Mouse (Mus musculus) cerebellum, adult 9-10 months (tissue): ENCODE measurements at regions not wholly inside any gene's neighbourhood (a gene's known extent, or its start where the extent isn't known, plus 50 kb on each side); places are given as distances from the start of the nearest gene placed in this dataset.
"Not testable (repeated sequence)": the region's sequence is repeated elsewhere in the genome, so short reads cannot be mapped to it uniquely, and the experiment has no call there.

ENCODE experiments used
- DNase-seq: peaks from one replicate; pipeline ENCODE4 v3.0.0; 2022

DNA sequence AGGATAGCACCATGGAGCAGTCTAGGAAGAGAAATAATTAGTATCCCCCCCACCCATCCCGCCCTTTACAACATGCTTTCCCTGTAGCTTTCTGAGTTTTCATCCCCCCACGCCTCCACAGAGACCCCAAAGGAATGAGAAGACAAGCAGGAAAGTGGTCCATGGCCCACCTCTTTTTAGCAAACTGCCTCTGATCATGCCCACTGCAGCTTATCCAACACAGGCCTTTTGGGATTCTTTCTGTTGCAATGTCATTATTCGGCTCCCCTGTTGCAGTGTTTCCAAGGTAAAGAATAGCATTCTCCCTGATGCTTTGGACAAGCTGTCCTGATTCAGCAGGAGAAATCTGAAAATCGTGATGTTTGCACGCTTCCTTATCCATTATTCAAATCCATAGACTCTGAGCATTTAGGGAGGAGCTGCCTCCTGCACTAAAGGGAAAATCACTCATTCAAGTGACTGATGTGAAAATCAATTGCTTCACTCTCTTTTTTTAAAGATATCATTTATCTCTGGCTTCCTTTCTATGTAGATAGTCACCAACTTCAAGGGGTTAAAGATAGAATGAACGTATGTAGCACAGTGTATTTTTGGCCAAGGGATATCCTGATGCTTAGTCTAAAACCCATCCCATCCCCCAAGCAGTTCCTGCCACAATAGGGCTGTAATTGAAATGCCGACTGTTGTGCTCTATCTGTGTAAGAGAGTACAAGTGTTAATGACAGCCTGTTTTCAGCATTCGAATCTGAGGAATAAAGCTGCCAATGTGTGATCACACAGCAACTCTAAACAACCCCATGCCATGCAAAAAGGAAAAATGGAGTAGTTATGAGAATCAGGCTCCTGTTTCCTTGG lies 743.1 kb downstream of the Kcna4 start:
- DNase-seq: no peak

DNA sequence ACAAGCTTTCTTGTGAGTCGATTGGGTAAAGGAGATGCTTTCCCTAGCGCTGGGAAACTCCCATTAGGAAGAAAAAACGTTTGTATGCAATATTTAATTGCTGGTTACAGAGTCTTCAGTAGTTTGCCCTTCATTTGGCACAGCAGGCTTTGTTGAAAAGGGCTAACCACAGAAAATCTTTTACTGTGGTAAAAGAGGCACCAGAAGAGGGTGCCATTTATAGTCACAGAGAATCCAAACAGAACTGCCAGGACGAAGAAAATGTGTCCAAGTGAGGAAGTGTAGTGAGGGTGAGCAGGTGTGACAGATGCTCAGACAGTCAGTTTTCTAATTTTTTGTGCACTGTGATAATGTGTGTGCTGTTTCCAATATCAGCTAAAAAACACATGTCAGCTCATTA lies 744.4 kb downstream of the Kcna4 start:
- DNase-seq: no peak

DNA sequence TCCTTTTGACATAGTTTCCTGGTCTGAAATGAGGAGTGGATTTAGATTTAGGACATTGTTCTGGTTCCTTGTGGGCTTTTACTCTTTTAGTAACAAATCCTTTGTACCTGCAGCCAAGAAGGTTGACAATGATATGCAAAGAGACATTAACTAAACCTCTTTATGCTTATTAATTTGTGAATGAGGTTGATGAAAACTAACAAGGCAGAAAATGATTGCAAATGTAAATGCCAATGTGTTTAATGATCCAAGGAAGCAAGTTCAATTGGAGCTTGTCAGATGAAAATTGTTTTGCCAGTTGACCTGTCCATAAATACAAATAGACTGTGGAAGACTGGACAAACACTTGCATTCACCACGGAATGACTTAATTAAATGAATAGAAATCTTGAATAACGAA lies 751.6 kb downstream of the Kcna4 start:
- no peak for DNase-seq

DNA sequence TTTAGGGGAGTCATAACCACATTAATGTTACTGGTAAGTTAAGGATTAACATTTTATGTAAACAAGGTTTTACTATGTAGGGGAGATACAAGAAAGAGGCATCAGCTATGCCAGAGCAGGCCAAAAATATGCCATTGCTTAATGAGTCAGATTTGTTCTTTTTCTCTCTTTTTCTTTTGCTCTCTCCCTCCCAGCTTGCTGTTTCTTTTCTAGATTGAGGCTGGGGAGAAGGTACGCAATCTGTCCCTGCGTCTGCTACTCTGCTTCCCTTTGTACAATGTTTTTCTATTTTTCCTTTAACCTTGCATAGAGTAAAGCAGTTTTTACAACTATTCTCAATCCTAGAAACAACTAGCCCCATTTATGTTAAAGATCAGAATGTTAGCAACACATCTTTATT lies 754.4 kb downstream of the Kcna4 start:
- no peak for DNase-seq

DNA sequence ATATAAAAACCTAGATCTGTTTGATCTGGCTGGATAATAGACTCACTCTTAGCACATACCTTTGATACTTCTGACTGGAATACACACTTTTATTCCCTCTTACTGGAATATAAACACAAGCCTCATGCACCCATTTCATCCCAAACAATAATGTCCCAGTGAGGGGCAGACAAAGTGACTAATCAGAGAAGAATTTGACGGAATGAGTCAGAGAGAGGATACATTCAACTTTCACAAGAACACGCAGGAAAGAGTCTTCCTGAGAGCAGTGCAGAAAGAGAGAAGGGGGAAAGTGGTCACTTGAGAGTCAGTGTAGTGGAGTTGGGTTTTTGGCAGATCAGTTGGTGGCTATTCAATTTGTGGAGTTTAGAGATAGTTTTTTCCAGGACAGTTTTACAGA lies 755.6 kb downstream of the Kcna4 start:
- no peak for DNase-seq

DNA sequence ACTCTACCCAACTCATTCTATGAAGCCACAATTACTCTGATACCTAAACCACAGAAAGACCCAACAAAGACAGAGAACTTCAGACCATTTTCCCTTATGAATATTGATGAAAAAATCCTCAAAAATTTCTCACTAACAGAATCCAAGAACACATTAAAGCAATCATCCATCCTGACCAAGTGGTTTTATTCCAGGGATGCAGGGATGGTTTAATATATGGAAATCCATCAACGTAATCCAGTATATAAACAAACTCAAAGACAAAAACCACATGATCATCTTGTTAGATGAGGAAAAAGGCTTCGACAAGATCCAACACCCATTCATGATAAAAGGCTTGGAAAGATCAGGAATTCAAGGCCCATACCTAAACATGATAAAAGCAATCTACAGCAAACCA lies 772.3 kb downstream of the Kcna4 start:
- DNase-seq: not testable (repeated sequence)

DNA sequence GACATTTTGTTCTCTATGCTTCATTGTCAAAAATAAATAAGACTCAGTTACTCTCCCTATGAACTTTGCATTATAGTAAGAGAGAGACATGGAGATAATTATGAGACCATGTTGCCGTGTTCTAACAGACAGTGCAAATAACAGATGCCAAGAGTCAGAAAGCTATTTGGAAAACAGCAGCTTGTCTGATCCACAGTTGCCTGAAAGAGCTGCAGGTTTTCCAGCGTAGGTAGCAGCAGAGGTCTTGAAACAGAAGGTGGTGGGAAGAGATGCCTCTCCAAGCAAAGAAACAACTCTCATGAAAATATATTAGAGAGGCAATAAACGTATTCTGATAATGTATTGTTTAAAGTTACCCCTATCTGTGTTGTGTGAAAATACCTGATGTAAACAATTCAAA lies 793.5 kb downstream of the Kcna4 start:
- DNase-seq: no peak

DNA sequence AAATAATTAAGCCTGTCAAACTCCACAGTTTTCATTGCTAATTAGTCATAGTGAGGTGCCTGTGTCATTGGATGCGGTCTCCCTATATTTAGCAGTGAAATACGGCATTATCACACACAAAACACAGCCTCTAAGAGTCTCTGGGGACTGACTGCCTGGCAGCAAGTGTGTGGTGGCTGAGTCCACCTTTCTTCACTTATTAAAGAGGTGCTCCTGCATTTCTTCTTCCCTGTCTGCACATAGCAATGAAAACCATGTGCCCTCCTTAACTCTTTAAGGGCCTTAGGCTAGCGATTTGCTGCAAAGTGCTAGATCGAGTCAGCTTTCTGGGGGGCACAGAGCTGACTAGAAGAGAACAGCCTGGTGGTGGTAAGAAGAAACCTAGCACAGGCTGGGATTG lies 799.8 kb downstream of the Kcna4 start:
- no peak for DNase-seq

DNA sequence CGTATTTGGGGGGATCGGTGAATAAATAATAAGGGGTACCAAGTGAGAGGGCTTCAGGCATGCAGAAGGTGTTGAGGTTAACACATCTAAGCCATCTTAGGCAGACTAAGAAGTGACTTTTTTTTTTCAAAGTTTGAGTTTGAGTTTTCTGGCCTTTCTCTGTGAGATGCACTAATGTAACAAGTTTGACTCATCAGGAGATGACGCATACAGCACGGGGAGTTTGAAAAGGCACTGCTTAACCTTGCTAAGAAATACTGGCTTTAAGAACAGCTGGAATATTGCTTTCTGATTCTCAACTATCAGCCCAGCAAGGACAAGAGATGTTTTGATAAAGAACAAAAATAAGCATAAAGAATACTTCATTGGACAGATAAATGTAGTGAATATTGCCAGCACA lies 806.6 kb downstream of the Kcna4 start:
- DNase-seq: no peak

DNA sequence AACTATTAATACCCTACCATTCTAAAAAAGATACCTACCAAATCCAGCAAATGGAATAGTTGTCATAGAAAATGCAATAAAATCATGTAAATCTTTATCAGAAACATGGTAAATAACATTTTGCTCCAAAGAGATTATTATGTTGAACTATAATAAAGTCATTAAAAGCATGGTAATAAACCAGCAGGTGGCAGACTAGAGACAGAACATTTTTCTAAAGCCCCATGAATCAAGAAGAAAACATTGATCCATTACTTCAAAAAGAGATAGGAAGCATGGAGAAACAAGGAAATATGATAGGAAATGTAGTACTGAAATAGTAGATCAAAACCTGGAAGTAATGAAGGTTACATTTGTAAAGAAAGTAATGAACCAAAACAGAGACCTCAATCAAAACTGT lies 819.7 kb downstream of the Kcna4 start:
- DNase-seq: peak; percentile 1

DNA sequence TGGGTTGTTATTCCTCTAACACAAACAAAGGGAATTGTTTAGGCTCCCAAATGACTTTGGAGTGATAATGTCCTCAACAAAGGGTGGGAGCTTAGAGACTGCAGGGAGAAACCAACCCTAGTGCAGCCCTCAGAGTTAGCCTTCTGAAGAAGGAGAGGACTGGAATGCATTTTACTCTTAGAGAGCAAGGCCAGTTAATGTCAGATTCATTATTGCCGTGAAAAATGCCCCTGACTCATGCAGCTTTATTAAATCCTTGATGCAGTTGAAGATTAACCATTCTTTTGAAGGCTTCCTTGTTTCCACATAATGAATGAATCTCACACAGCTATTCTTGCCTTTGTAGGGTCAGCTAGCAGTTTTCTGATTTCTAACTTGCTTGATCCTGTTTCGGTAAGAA lies 855.3 kb downstream of the Kcna4 start:
- no peak for DNase-seq

DNA sequence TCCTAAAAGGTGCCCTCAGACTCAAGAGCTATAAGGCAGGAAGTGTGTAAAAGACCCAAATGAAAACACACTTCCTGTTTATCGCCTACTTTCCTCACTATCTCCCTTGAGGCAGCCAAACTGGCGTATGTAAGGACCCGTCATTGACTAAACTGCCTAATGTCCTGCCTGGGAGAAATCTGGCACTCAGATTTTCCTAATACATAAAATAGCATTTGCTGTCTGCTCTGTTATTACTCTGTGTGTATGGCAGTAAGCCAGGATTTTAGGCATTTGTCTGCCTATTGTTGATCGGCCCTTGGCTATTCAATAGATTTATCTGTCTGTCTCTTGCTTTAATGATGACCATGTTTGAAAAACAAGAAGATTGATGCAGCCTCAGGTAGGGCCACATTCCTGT lies 857.8 kb downstream of the Kcna4 start:
- DNase-seq: no peak

DNA sequence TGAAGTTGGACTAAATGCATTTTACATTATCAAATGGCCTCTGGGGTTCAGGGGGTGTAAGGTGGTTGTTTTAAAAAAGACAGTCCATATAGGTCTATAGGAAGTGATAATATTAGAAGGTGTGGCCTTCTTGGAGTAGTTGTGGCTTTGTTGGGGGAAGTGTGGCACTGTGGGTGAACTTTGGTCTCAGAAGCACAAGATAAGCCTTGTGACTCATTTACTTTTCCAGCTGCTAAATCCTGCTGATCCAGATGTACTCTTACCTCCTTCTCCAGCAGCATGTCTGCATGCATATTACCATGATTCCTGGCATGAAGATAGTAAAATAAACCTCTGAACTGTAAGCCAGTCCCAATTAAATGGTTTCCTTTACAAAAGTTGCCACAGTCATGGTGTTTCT lies 865.8 kb downstream of the Kcna4 start:
- DNase-seq: no peak

DNA sequence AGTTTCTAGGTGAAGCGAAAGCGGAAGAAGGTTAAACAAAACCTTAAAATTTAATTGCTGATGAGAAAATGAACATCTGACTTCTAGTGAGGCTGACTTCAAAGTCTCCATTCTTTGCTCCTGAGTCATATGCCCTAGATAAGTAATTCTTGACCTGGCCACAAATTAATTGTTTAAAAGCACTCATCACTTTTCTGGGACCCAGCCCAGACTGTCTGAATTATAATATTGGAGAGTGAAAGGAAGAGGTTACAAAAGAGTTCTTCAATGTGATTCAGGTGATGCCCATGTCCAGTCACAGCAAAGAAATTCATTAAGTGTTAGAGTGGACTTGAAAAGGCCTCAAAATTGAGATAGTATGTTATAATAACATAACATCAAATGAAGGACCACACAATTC lies 867.3 kb downstream of the Kcna4 start:
- no peak for DNase-seq

DNA sequence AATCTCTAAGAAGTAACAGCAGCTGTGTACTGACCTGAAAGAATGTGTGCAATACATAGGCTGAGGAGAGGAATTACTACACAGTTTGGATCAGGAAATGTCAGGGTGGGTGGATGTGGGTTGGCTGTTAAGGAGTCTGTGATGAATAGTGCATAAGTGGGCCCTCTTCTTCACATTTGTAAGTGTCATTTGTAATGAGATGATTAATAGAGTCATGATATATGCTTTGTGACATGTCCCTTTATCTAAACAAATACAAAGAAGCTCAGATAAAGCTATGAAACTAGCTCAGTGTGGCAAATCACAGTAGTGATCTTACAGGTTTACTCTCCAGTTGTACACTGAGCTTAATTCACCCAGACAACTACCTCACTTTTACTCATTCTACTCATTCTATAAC lies 867.9 kb downstream of the Kcna4 start:
- DNase-seq: no peak

DNA sequence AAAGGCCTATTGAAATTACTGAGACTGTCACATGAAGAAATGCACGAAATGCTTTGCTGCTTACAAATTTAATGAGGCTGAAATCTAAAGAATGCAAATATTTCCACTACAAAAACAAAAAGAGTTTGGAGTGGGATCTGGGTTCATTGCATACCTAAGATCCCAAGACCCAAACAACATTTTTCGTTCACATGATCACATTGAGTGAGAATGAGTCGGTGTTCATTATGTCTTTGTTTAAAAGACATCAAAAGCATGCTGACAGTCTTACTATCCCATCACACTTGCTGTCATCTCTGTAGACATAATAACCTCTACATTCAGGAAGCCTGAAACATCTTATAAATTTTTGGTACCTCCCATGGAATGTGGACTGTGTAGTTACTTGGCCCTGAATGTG lies 870.4 kb downstream of the Kcna4 start:
- DNase-seq: no peak

DNA sequence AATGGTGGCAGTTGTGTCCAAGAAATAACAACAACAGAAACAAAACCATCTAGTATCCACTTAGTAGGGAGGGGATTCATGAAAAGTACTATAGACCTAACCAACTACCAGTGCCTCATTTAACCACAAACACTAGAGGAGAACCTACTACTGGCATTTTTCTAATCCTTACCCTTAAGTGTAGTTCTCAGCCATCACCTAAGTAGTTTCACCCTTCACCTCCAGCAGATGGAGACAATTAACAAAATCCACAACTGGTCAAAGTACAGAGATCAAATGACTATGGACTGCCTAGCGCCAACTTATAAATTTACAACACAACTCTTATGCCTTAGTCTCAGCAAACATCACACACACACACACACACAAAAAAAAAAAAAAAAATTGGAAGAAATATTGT lies 874.6 kb downstream of the Kcna4 start:
- no peak for DNase-seq
